Mouse (Mus musculus) left cerebral cortex, postnatal 14 days (tissue): ENCODE results near the gene Ppp6r3. TPM values are rescaled to one million over a fixed set of nuclear protein-coding genes. Genes with fewer than 3 reads are reported as not detected.

Source experiments
- DNase-seq, 2 experiments: peaks; one replicate each; pipeline ENCODE4 v3.0.0; 2021 to 2022; ENCODE audit warnings: low spot score in 2 of 2, mixed read lengths in 1 of 2
- intact Hi-C: fragments of 180-260 bp; cut with DNase I; formaldehyde crosslinking; loops from one replicate; pipeline ENCODE4 v1.15.1; 2025
- total RNA-seq, 2 experiments: library from RNA; stranded (reverse); gene quantifications; 2 replicates each; pipeline ENCODE4 v1.2.3; 2021

Gene Ppp6r3
- total RNA-seq, 2 experiments from 2014 or later: 71.8 to 80.5 TPM

DNA sequence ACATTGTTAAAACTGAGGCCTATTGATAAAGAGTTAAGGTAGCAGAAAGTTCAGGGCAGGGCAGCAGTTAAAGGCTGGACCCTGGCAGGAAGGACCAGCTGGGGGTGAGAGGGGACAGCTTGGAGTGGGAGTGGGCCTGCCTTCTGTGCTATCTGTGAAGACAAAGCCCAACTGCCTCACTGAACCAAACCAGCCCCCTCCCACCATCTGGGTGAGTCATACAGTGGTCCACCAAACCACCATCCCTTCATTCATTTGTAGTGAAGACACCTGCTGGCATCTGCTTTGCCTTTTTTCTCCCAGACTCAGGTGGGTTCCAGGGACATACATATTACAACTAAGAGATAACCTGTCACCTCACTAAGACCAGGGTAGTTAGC is 2.4 kb upstream of the Ppp6r3 start:
- intact Hi-C loops: no loop called here
- no peak for DNase-seq

DNA sequence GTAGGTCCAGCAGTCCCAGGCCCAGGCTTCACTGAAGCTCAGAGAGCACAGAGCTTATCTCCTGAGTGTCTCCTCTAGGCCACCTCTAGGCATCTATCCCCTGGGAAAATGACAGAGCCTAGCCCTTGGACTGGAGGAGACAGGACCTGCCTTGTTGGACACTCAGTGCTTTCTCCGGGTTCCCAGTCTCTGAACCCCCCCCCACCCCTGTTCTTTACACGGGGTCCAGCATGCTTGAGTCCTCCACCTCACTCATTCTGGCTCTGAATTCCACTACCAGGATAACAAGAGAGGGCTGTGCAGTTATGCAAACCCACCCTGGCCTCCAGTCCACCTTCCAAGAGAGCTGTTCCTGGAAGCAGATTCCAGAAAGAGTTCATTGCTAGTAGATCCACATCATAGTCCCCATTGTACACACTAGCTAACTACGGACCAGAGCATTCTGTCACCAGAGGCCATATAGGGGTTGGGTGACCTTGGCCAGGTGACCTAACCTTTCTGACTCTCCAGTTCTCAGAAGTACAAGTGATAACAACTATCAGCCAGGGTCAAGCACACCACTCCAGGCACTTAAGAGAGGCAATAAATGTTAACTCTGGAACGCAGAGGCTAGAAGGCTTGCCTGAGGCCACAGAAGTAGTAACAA is 1.8 kb upstream of the Ppp6r3 start:
- intact Hi-C loops: no loop called here
- no peak for DNase-seq

DNA sequence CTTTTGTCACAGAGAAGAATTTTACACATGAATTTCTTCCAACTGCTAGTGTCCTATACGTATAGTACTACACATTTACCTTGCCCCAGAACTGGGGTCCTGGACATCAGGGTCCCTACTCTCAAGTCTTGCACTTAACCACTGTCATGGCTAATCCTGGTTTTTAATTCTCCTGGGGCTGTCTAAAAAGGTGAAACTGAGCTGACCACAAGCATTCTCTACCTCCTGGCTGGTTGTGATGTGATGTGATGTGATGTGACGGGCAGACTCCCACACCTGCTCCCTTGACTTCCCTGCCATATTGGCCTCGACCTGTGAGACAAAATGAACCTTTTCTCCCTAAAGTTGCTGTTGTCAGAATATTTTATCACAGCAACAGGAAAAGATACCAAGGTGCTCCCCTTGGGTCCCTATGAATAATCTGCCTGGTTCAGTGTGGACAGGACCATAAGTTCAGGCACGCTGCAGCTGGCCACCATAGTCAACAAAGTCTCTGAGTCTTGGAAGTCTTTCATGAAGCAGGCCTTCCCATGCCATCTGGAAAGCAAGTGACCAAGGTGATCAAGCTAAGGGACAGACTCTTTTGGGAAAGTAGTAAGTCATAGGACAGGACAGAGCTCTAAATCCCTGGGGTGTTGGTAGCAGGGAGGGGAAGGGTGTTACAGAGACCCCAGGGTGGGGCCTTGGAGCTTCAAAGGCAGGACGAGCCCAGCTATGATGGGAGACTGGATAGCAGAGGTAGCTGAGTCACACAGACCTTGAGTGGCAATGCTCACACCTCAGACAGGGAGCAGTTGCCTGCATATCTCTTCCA is 1.1 kb upstream of the Ppp6r3 start:
- intact Hi-C loops: no loop called here
- no peak for DNase-seq

DNA sequence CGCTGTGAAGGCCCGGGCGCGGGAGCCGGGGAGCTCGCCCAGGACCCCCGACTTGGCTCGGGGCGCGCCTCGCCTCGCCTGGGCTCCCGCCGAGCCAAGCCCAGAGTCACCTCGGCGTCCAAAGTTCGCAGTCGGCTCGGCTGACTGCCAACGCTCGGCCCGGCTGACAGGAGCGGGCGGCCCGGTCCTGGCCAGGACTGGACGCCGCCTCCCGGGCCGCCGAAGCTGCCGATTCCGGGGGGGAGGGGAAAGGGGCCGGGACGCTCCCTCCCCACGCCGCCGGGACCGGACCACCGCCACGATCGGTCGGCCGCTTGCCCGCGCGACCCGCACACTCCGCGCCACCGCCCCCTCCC is 295 bp downstream of the Ppp6r3 start:
- intact Hi-C loops: no loop called here

DNA sequence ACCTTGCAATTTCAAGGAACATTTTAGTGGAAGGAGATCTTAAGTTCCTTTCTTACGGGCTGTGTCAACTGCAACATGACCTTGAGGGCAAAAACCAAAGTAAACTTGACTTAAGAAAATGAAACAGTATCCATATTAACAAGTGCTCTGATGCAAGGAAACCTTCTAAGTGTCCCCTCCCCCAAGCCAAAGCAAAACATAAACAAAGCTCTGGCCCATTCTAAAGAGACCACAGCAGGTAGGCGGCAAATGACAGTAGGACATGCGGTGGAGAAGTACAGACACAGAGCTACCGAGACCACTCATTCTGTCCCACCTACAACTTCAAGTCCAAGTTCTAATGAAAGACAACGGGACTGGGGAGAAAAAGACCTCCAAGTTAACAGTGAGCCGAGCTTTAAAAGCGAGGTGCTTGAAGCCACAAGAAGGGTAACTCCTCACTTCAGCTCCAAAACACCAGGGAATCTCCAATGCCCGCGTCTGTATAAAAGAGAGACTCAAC is 905 bp downstream of the Ppp6r3 start:
- DNase-seq: no peak
- intact Hi-C loops: loop anchor here (5.0 kb wide), 1 partner anchor 47 kb away; no protein-coding TSS in a partner anchor

More for the DNA sequence above, 295 bp downstream of the Ppp6r3 start:
- DNase-seq: peak in 1 of 2 experiments; percentile 64

DNA sequence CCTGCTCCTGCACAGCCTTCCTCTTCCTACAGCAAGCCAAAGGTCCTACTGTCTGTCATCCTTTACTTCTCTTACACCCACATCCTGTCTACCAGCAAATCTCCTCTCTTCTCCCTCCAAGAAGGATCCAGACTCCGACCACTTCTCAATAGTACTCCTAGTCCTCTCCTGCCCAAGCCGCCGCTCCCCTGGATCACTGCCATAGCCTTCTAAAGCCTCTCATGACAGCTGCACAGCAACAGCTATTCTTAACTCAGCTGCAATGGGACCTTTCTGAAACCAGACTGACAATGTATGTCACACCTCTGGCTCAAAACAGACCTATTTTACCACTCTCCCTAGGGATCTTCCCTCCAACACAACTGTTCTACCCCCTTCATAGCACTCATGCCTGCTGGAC is 11.2 kb downstream of the Ppp6r3 start:
- intact Hi-C loops: no loop called here
- DNase-seq: peak in 1 of 2 experiments; percentile 18

DNA sequence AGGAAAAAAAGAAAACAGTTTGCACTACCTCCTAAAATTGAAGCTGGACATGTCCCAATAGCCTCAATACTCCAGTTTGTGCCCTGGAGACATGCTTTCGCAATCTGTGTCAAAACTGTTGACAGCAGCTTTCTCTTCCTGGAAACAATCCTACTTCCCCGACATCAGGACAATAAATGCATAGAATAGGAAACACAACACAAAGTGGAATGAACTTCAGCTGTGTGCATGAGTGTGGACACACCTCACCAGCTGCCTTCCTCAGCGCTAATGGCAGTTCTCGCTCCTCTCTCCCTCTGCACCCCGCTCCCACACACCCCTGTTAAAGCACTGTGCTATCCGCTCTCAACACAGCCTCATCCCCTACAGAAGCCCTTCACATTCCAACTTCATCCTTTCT is 12.8 kb downstream of the Ppp6r3 start:
- intact Hi-C loops: no loop called here
- DNase-seq: no peak

DNA sequence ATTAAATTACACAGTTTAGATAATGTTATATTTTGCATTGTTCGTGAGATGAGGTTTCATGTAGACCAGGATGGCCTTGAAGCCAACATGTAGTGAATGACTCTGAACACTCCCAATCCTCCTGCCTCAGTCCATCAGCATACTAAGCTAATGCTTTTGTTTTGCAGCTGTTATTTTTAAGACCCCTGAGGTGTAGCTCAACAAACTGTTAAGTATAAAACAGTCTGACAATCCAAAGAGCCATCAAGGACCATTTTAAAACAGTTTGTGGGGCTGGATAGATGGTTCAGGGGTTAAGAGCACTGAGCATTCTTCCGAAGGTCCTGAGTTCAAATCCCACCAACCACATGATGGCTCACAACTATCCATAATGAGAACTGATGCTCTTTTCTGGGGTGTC is 13.3 kb downstream of the Ppp6r3 start:
- no peak for DNase-seq
- intact Hi-C loops: no loop called here

DNA sequence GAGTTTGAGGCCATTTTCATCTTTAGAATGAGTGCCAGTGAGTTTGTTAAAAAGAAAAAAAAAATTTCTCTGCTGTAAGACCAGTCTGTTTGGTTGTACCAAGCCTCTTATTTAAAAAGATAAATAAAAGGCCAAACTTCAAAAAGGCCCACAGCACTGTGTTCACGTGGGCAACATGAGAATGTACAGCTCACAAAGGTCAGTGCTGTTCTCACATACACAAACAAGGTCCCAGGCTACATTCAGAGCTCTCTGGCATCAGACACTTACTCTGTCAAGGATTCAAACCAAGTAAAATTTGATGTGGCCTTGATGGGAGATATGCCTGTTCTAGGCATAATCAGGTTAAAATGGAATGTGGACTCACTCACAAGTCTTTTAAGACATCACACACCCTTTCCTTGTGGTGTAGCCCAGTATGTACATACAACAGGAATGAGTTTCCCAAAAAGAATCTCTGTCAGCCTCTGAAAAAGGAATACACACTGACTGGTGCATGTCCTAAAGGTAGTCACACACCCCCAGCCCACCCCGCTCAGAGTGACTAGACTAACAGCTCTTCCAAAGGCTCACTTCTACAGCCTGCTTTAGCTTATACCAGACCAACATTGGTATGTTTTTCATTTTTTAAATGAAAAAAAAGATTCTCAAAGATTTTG is 19.3 kb downstream of the Ppp6r3 start:
- intact Hi-C loops: no loop called here
- DNase-seq: no peak

DNA sequence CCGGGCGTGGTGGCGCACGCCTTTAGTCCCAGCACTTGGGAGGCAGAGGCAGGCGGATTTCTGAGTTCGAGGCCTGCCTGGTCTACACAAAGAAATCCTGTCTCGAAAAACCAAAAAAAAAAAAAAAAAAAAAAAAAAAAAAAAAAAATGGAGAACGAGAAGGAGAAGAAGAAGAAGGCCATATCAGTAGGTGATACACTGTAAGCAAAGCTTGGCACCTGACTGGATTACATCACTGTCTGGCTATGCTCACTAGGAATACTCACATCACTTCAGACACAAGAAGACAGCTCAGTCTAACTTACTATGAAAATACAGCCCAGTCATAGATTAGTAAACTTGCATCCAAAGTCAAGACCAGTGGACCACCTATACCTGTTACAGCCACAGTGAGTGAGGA is 20.8 kb downstream of the Ppp6r3 start:
- intact Hi-C loops: no loop called here
- no peak for DNase-seq

DNA sequence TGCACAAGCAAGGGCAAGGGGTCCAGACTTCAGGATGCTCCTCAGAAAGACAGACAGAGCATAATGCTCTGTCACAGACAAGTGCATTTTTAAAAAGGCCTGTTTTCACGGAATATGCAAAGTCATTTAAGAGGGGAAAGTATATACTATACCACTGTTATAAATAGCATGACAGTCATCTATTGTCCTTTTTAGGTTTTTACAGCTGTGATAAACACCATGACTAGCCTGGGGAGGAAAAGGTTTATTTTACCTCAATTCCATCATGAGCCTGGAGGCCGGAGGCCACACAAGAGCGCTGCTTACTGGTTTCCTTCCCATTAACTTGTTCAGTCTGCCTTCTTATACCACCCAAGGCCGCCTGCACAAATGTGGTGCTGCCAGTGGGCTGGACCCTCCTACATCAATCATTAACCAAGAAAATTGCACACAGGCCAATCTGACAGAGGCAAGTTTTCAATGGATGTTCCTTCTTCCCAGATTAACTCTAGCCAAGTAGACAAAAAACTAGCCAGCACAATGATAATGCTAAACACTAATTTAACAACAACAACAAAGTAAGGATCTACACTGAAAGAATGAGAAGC is 23.9 kb downstream of the Ppp6r3 start:
- DNase-seq: no peak
- intact Hi-C loops: no loop called here

DNA sequence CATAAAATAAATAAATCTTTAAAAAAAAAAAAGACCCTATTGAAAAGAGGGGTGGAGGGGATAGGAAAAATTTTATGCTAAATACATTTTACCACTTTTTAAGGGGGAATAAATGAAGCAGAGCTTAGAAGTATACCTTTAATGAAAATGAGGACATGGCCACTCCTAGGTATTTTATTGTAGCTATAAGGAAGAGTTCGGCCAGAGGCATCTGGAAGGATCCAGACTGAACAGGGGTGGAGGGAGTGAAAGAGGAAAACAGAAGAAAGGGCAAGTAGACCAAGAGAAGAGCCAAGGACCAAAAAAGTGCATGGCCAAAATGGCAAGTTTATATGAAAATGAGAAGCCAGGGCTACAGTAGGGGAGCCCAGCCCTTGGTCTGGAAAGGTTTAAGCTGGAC is 25.4 kb downstream of the Ppp6r3 start:
- DNase-seq: no peak
- intact Hi-C loops: no loop called here

DNA sequence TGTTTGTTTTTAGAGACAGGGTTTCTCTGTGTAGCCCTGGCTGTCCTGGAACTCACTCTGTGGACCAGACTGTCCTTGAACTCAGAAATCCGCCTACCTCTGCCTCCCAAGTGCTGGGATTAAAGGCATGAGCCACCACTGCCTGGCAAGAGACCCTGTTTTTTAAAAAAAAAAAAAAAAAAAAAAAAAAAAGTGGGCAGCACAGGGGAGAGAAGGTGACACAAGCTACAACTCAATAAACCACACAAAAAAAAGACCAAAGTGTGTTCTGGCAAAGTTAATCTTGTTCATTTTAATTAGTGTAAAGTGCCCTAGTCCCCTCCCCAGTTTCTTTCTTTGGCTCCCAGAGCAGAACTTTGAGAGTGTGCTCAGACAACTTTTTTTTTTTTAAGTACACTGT is 26.3 kb downstream of the Ppp6r3 start:
- no peak for DNase-seq
- intact Hi-C loops: no loop called here

DNA sequence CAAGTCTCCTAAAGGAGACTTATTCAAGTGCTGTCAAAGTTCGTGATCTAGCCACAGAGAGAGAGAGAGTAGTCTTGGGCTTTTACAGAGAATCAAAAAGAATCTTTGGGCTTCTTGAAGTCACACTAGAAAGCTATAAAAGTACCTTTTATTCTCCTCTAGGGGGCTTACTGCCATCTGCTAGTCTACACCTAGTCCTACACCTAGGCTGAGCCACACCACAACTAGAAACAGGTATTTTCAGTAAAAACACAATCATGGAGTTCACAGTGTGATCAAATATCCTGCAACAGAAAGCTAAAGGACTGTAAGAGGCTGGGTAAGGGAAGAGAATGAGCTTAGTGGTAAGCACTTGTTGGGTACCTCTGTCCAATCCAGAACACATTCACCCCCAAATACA is 27.2 kb downstream of the Ppp6r3 start:
- no peak for DNase-seq
- intact Hi-C loops: no loop called here

DNA sequence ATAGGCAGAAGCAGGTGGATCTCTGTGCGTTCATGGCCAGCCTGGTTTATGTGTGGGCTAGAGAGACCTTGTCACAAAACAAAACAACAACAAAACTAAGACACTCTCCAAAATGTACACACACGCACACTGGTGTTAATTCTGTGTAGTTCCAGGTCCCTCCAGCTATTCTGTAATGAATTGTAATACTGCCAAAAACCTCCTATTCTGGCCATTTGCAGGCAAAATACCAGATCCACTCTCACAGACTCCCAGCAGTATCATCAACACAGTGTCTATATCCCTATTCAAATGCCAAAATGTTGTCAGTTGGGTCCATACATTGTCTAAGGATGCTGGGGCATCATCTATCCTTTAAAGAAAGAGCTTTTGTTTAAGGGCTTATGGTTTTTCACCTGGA is 30.6 kb downstream of the Ppp6r3 start:
- no peak for DNase-seq
- intact Hi-C loops: no loop called here

DNA sequence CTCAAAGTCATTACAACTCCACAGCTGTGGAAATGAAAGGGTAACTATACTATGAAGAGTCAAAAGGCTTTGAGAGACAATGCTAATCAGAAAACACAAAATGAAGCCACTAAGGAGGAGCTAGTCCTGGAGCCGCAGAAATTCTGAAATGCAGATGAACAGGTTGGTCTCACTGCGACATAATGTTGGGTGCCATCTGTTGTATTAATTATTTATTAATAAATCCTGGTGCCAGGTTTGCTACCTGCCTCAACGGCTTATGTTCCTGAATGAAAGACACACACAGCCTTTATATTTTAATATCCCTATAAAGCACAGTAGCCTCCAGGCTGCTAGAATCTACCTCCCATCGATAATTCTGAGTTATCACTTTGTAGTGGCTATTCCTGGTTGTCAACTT is 33.0 kb downstream of the Ppp6r3 start:
- no peak for DNase-seq
- intact Hi-C loops: no loop called here

DNA sequence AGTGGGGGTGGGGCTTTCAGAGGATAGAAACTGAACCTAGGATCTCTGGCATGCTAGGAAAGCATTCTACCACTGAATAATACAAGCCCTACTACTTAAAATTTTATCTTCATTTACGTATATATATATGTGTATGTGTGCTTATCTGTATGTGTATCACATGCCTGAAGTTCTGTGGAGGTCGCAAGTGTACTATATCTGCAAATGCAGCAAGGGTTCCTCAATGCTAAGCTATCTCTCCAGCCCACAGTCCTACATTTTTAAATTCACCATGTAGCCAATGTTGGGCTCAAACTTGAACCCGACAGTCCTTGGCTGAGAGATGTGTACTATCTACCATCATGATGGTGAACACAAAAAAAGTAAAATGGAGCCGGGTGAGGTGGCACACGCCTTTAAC is 34.6 kb downstream of the Ppp6r3 start:
- intact Hi-C loops: no loop called here
- DNase-seq: no peak

DNA sequence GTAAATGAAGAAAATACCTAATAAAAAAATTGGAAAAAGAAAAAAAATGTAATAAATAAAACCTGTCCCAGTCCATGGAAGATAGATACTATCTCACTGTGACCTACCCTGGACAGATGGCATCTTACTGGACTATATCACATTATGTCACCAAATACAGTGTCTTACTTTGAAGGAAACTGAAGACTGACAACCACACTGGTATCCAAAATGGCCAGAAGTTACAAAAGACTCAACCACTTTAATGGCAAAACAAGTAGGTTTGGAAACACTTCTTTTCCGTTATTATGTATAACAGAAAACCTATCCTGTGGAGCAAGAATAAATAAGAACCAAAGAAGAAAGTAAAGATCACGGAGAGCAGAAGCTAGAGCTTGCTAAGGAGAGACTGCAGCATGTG is 35.3 kb downstream of the Ppp6r3 start:
- no peak for DNase-seq
- intact Hi-C loops: no loop called here

DNA sequence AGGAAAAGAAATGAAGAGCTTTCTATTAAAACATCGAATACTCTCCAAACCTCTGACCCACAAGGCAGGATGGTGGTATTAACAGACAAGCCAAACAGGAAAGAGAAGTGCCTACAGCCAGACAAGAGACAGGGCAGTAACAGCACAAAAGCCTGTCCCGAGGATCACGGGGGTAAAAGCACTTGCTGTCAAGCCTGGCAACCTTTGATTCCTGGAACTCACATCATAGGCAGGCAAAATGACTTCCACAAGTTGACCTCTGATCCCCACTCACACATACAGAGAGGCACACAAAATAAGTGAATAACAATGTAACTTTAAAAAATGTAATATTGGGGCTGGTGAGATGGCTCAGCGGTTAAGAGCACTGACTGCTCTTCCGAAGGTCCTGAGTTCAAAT is 36.1 kb downstream of the Ppp6r3 start:
- DNase-seq: no peak
- intact Hi-C loops: no loop called here

DNA sequence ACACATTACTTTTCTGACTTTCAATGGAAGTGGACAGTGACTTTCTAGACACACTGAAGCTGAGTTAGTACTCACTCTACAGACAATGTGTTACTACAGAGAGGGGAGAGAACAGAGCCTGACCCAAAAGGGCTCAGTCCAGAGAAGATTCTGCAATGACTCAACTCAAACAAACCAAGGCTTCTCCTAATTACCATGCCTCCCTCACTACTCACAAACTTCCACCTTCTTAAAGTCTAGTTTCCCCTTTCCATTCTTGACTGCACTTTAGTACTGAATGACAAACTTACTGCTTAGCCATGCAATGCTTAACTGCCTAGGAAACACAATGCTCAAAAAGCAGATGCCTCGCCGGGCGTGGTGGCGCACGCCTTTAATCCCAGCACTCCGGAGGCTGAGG is 37.9 kb downstream of the Ppp6r3 start:
- DNase-seq: no peak
- intact Hi-C loops: no loop called here
